Mouse (Mus musculus) kidney, adult 11 months (tissue): ENCODE measurements around the gene Pigo.
"Not testable (repeated sequence)": the region's sequence is repeated elsewhere in the genome, so short reads cannot be mapped to it uniquely, and the experiment has no call there.

ENCODE experiments used
- DNase-seq: peaks from one replicate; pipeline ENCODE4 v3.0.0; 2022

Gene Pigo

GRCm38 (mm10) chr4:43000141-43000986, 25.3 kb downstream of the Pigo start, which contains the start of gene Vcp:
Gene Vcp (minus strand): TSS chr4:43000507.
- peak; percentile 99 for DNase-seq

- peak; percentile 82 for DNase-seq
Observed at GRCm38 (mm10) chr4:42999451-43000140, 26.0 kb downstream of the Pigo start.

GRCm38 (mm10) chr4:42998022-42998421, 27.6 kb downstream of the Pigo start:
- no peak for DNase-seq

- DNase-seq: no peak
Observed at GRCm38 (mm10) chr4:42988296-42988695, 37.3 kb downstream of the Pigo start.

GRCm38 (mm10) chr4:42980467-42980866, 45.2 kb downstream of the Pigo start:
- not testable (repeated sequence) for DNase-seq

GRCm38 (mm10) chr4:42978062-42978461, 47.6 kb downstream of the Pigo start:
- no peak for DNase-seq

- DNase-seq: no peak
Observed at GRCm38 (mm10) chr4:42973868-42974267, 51.8 kb downstream of the Pigo start.

GRCm38 (mm10) chr4:42972952-42973351, 52.7 kb downstream of the Pigo start:
- DNase-seq: no peak

- no peak for DNase-seq
Observed at GRCm38 (mm10) chr4:42969304-42969703, 56.3 kb downstream of the Pigo start, which contains the start of gene 1700022I11Rik. Gene 1700022I11Rik (plus strand): TSS chr4:42969604.
